23 mouse cellular contexts compared by ENCODE assay signal in genomic region chr13:43819020-43819310, GRCm38 (mm10). TPM values are rescaled to one million over a fixed set of nuclear protein-coding genes. Genes with fewer than 3 reads are reported as not detected.
"Had no signal": no experiment of that assay in that cellular context is flagged by ENCODE, and none has a peak within 500 bp of the region (broad histone marks: within the 10 kb centered on the region; RNA-seq: fewer than 3 reads in every experiment).

No protein-coding gene starts in this region.

- H3K27ac ChIP-seq: gastrocnemius, adult 2 months; heart, adult 2 months; hindbrain, embryonic 10.5 days; hindbrain, embryonic 12.5 days; hindbrain, embryonic 14.5 days; intestine, embryonic 15.5 days; layer of hippocampus, adult 2 months; left cerebral cortex, adult 2 months; liver, embryonic 12.5 days; liver, embryonic 14.5 days had no signal

- H3K36me3 ChIP-seq: hindbrain, embryonic 10.5 days; hindbrain, embryonic 12.5 days; intestine, embryonic 15.5 days; liver, embryonic 12.5 days had no signal

- H3K4me3 ChIP-seq: gastrocnemius, adult 2 months; heart, adult 2 months; hindbrain, embryonic 10.5 days; hindbrain, embryonic 12.5 days; intestine, embryonic 15.5 days; layer of hippocampus, adult 2 months; left cerebral cortex, adult 2 months; liver, embryonic 12.5 days had no signal

- H3K9ac ChIP-seq: hindbrain, embryonic 12.5 days; hindbrain, embryonic 14.5 days; intestine, embryonic 15.5 days; liver, embryonic 12.5 days; liver, embryonic 14.5 days had no signal

- ATAC-seq: hindbrain, embryonic 16.5 days; inflammation-experienced regulatory T-cells, adult 6 months; intestine, postnatal 0 days; liver, embryonic 12.5 days had no signal

- H3K4me2 ChIP-seq: heart, embryonic 11.5 days; hindbrain, embryonic 12.5 days; hindbrain, embryonic 14.5 days; intestine, embryonic 15.5 days; liver, embryonic 12.5 days had no signal

- H3K27me3 ChIP-seq: hindbrain, embryonic 12.5 days; intestine, embryonic 15.5 days; liver, embryonic 12.5 days had no signal

- H3K4me1 ChIP-seq: hindbrain, embryonic 10.5 days; hindbrain, embryonic 12.5 days; liver, embryonic 12.5 days had no signal

- DNase-seq: gastrocnemius, adult 2 months; gastrocnemius, postnatal 10 days; gastrocnemius, postnatal 25 days; heart, adult 2 months; heart, postnatal 10 days; heart, postnatal 4 days; kidney, adult 18-20 months; kidney, postnatal 10 days; kidney, postnatal 25 days; kidney, postnatal 4 days had no signal

- H3K9me3 ChIP-seq: hindbrain, embryonic 12.5 days; intestine, embryonic 15.5 days had no signal

RNA-seq across cellular contexts. Expression of gene Cd83, which starts 34.4 kb away (rescaled TPM):
- total RNA-seq: granulocyte monocyte progenitor cell, adult 5-6 weeks had no signal
